Mouse (Mus musculus): ENCODE measurements around the gene Apoe. TPM values are rescaled to one million over a fixed set of nuclear protein-coding genes. Genes with fewer than 3 reads are reported as not detected.

Apoe gene
- 1,000 to 10,000 TPM; 2,438 to 2,580 TPM for total RNA-seq (2021)
- long read RNA-seq, transcript Apoe-210 (3 exons, 514 nt), result minor isoform, 13 of 9,166 reads
- long read RNA-seq, transcript Apoe-206 (4 exons, 1,408 nt), result major isoform, 5,581 of 9,166 reads
- long read RNA-seq, transcript Apoe-204 (5 exons, 817 nt), result minor isoform, 5 of 9,166 reads
- long read RNA-seq, transcript Apoe-205 (3 exons, 1,221 nt), result minor isoform, 114 of 9,166 reads
- long read RNA-seq, partial matches to known transcripts, result 22 of 9,166 reads
- long read RNA-seq, other reads (novel, unspliced or antisense), result 3,426 of 9,166 reads

DNA sequence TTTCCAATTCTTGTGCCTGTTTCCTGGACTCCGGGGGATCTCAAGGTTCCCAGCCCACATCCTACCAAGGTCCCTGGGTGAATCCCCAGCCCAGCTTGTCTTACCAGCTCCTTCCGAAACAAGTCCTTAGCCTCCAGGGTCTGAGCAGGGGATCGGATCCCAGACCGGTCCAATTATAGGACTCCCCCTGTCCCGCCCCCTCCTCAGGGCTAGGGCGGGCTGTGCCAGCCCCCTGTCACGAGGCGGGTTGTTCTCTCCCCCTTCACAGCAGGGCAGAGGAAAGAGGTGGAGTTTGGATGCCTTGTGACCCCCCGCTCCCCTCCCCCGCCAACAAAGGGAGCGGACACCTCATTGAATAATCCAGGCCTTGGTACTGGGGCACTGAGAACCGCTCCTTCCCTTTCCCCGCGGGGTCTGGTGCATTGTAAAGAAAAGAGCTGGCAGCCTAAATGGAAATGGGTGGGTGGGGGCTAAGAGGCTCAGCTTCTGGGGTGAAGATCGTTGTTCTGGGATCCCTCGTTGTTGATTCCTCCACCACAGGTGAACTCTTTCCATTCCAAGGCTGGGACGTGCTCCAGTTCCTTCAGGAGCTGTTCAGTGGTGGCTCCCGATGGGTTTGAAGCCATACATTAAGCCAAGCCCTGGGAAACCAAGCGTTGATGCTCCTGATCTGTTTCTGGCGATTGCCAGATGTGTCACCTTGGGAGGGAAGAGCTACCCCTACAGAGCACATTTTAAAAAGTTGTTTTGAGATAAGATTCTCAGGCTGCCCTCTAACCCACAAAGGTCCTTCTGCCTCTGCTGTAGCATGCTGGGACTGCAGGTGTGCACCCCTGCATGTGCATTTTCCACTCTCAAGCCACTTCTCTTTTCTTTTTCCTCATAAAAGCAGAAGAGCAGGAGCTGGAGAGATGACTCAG is at the start of gene Apoe:
Apoe (minus strand) TSS at position 282 of the 920 bp plus-strand sequence.
- DNase-seq (ENCODE audit: low spot score in 2 of 2), result peak; percentile 71 to 76

DNA sequence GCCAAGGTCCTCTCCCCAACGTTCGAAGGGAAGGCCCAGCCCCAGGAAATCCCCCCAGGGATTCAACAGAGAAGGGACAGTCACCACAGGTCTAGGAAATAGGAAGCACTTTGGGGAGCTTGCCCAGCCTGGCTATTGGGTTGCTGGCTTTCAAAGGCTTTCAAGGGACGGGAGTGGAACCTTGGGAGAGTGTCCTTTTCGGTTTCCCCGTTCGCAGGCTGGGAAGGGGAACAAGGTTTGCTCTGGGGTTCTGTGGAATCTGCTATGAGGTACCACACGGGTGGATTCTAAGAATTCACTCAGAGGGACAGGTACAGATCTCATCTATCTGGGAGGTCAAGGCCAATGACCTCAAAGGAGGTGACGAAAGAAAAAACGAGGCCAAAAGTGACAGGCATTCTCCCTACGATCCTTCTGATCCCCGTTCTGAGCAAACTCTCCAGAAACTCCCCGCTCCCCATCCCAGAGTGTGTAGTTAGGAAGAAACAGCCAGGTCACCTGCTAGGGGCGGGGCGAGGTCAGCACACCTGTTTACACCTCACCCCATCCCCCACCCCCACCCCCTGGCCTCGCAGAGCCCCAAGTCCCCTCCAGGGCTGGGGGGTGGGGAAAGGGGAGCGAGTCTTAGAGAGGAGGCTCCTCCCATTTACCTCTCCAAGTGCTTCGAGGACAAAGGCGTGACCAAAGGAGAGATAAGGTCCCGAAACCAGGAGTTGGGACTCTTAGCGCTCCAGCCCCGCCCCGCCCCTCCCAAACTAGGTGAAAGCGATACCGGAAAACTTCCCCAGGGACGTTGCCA is 48.6 kb upstream of the Apoe start:
- DNase-seq (ENCODE audit: low spot score in 2 of 2), result no peak

DNA sequence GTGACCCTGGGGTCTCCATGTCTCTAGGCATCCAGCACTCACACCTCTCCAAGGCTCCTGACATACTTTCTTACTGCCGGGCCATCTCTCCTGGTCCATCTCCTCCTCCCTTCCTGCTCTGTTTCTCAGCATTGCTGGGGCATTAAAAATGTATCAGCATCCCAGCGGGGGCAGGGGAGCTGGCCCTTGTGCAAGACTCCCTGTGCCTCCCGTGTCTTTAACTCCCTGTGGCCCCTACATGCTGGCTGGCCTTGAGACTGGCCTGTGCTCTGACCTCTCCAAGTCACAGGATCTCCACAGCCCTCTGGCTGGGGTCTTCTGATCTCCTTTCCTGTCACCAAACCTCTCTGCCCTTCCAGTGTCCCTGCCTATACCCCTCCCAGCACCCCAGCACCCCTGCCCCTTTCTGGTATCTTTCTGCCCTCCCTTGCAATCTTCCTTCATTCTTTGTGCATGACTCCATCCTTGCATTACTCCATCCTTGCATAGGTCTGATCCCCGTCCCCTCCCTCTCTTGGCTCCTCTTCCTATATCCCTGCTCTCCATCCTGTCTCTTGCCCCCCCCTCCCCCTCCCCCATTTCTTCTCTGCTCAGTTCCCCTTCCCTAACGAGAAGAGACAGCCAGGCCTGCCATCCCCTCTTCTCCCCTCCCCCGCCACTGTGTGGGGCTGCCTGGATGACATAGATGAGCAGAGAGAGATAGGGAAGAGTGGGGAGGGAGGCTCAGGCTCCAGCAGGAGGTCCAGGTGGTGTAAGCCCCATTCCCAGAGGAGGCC is 47.6 kb upstream of the Apoe start:
- no peak for DNase-seq (ENCODE audit: low spot score in 2 of 2)

DNA sequence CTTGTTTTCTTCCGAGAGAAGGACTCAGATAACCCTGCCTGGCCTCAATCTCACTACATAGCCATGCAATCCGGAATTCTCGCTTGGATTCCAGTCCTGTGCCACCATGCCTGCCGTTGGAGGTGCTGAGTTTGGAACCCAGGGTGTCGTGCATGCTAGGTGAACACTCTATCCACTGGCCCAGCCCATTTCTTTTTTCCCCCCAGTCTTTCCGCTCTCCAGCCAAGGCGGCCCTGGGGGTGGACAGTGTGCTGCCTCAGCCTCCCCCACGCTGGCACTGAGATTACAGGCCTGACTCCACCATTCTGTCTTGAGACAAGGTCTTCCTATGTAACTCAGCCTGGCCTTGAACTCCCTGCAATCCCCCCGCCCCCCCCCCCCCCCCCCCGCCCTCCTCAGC is 47.0 kb upstream of the Apoe start:
- no peak for DNase-seq (ENCODE audit: low spot score in 2 of 2)

- DNase-seq (ENCODE audit: low spot score in 2 of 2), result no peak
Observed at GRCm38 (mm10) chr7:19744590-19745385, 45.8 kb upstream of the Apoe start.

DNA sequence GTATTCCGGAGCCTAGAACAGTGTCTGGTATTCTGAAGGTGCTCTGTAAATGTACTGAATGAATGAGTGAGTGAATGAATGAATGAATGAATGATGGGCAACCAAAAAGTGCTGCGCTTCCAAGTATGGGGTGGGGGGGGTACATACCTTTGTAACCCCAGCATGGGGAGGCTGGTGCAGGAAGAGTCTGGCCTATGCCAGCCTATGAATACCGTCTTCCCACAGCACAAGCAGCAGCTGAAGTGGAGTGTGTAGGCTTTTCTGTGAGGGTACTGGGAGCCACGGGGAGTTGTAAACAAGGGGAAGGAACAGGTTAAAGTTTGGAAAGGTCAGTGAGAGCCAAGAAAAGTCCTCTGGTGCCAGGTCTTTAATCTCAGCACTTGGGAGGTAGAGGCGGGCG is 44.8 kb upstream of the Apoe start:
- DNase-seq (ENCODE audit: low spot score in 2 of 2), result no peak

DNA sequence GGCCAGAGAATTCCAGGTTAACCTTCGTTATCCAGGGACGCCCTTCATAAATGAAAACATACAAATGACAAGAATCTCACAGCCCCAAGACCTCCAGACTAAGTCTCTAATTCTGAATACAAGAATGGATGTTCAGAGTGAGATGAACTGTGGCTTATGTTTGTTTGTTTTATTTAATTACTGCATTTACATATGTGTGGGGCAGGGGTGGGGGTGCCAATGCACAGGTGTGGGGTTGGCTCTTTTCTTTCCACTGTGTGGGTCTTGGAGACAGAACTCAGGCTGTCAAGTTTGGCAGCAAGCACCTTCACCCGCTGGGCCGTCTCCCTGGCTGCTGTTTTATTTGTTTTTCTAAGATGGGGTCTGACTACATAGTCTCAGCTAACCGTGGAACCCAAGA is 43.5 kb upstream of the Apoe start:
- no peak for DNase-seq (ENCODE audit: low spot score in 2 of 2)

GRCm38 (mm10) chr7:19741329-19742031 is 42.5 kb upstream of the Apoe start:
- DNase-seq (ENCODE audit: low spot score in 2 of 2), result no peak

DNA sequence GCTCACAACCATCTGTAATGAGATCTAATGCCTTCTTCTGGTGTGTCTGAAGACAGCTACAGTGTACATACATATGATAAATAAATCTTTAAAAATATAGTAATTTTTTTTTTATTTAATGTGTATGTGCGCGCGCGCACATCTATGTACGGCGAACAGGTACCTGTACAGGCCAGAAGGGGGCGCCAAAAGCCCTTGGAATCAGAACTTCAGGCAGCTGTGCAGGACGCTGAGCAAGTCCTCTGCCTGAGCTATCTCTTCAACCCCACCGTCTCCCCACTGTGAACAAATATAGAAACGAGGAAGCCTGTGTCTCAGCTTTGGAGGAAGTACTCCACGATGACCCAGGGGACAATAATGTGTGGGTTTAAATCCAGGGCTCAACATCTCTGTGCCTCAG is 41.3 kb upstream of the Apoe start:
- DNase-seq (ENCODE audit: low spot score in 2 of 2), result peak in 1 of 2 experiments; percentile 26

DNA sequence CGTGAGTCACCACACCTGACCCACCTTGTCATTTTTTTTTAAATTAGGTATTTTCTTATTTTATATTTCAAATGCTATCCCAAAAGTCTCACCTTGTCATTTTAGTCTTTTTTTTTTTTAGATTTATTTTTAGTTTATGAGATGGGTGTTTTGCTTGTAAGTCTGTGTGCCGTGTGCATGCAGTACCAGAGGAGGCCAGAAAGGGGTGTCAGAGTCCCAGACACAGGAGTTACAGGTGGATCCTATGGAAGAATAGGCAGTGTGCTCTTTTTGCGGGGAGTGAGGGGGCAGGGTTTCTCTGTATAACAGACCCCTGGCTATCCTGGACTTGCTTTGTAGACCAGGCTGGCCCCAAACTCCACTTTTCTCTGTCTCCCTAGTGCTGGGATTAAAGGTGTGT is 39.8 kb upstream of the Apoe start:
- DNase-seq (ENCODE audit: low spot score in 2 of 2), result no peak

DNA sequence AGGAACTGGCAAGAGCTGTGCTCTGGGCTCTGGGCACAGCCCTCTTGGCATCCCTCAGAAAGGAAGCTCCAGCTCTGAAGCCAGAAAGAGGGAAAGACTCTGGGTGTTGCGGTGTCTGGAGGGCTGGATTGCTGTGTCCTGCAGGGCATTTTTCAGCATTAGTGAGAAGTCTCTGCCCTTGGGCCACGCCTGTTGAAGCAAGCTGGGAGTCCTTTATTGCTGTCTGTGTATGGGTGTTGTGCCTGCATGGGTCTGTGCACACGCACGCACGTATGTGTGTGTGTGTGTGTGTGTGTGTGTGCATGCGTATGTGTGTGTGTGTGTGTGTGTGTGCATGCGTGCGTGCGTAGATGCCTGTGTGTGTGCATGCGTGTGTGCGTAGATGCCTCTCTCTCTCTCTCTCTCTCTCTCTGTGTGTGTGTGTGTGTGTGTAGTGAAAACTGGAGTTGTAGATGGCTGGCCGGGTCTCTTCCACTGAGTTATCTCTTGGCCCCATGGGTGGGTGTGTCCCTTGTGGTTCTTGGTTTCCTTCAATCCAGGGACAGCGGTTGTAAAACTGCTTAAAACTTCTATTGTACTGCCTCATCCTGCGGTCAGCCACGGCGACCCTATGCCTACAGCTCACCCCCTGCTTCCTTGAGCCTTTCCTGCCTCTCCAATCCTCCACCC is 37.5 kb upstream of the Apoe start:
- DNase-seq (ENCODE audit: low spot score in 2 of 2), result no peak

GRCm38 (mm10) chr7:19734178-19734666 is 35.2 kb upstream of the Apoe start:
- DNase-seq (ENCODE audit: low spot score in 2 of 2), result no peak

DNA sequence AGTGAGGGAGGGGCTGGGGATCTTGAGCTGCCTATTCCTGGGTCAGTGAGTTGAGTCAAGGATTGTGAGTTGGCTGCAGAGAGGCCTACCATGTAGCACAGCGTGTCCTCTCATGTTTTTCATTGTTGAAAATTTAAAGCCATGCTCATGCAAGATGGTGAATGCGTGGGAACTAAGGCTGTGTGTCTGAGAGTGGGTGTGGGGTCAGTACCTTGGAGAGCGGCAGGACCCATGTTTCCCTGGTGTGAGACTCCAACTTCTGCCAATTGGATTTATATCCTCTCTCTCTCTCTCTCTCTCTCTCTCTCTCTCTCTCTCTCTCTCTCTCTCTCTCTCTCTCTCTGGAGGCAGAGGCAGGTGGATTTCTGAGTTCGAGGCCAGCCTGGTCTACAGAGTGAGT is 27.6 kb upstream of the Apoe start:
- DNase-seq (ENCODE audit: low spot score in 2 of 2), result no peak

GRCm38 (mm10) chr7:19724167-19724566 is 25.2 kb upstream of the Apoe start:
- DNase-seq (ENCODE audit: low spot score in 2 of 2), result no peak

DNA sequence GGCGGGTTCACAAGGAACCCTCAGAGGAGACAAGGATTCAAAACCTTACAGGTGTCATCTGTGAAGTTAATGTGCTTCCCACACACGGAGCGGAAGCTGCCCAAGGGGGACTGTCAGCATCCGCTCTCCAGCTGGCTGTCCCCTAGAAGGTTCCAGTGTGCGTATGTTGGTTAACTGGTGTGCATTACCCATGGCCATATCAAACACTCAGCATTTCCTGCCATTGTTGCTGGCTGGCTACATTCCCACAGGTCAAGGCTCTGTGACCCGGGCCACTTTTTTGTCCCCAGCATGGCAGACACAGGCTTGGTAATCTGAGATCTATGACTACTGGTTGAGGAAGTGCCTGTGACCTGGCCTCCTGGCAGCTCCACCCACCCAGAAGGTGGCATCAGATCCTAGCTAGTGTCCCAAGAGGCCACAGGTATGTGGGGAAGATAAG is 23.8 kb upstream of the Apoe start:
- DNase-seq (ENCODE audit: low spot score in 2 of 2), result no peak

- DNase-seq (ENCODE audit: low spot score in 2 of 2), result no peak
Observed at GRCm38 (mm10) chr7:19719200-19719599, 20.2 kb upstream of the Apoe start.

- no peak for DNase-seq (ENCODE audit: low spot score in 2 of 2)
Observed at GRCm38 (mm10) chr7:19718297-19718952, 19.4 kb upstream of the Apoe start.

- DNase-seq (ENCODE audit: low spot score in 2 of 2), result no peak
Observed at GRCm38 (mm10) chr7:19717346-19717745, 18.4 kb upstream of the Apoe start.

Measured in layer of hippocampus, postnatal 10 days (tissue).